Mouse (Mus musculus): ENCODE results near the gene Armh3.
"Not testable (repeated sequence)": the region's sequence is repeated elsewhere in the genome, so short reads cannot be mapped to it uniquely, and the experiment has no call there.

Armh3 gene

GRCm38 (mm10) chr19:45815831-45816405, 182.4 kb downstream of the Armh3 start, which contains the start of gene Kcnip2:
Gene Kcnip2, minus strand, starts transcription at chr19:45816061.
- DNase-seq = peak; percentile 61

DNA sequence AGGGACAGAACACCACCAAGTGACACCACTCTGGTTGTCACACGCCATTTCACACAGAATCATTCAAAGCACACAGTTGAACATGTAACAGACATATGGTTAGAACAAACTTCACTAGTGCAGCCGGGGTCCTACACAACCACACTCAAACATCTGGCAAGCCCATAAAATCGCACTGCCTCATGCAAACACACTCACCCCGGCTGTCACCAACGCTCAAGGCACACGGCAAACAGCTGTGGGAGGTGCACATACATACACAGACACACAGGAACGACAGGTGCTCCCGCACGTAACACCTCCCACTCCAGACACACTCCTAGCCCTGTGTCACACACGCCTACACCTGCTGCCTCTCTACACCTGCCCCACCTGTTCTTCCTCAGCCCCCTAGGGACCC, 183.1 kb downstream of the Armh3 start:
- DNase-seq = no peak

DNA sequence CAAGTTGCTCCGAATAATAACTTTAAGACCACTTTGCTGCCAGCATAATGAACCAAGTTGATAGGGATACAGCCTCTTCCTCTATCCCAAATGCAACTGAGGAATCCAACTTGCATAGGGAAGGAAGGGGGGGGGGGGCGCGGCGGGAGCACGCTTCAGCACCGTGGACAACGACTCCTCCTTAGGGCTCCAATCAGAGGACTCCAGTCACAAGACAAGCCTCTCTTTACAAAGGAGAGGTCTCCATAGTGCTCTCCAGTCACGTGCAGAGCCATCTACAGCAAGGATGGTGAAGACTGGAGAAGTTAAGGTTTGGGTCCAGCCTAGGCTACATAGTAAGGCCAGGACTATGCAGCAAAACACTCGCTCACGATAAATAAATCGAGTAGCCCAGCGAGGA, 184.5 kb downstream of the Armh3 start:
- DNase-seq = no peak

- peak; percentile 79 for DNase-seq
Measured at GRCm38 (mm10) chr19:45813263-45813662, 185.0 kb downstream of the Armh3 start.

DNA sequence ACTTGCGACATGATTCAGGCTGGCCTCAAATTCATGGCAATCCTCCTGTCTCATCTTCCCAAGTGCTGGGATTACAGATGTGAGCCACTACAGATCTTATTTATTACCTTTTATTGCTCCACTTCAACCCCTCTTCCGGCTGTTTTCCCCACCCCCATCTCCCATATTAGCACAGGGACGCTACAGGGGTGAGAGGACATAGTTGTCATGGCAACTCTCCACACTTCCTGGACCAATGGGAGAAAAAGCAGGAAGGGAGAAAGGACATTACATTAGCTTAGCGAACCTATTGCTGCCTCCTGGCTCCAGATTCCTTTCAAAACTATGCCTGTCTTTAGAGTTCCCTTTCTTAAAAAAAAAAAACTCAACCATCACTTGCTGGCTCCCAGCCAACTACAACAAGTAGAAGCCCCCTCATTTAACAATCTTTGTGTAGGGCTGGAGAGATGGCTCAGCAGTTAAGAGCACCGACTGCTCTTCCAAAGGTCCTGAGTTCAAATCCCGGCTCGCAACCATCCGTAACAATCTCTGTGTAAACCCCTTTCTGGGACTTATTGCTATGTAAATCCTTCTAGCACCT, 185.5 kb downstream of the Armh3 start:
- DNase-seq = no peak

DNA sequence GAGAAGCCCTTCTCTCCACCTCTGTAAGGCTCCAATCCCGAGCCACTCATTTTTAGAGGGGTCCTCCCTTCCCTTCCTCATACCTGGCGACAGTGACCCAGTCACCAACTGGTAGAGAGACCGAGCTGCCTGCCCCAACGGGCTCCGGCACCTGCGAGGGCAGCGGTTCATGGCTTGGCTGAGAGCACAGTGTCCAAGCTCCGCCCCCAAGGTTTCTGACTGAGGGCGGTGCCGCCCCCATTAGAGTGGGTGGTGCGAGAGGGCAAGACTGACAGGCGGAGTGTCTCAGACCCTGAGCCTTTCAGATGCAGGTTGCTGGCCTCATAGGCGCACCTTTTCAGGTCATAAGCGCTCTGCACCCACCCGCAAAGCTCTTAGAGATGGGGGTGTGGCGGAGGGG, 186.2 kb downstream of the Armh3 start:
- no peak for DNase-seq

DNA sequence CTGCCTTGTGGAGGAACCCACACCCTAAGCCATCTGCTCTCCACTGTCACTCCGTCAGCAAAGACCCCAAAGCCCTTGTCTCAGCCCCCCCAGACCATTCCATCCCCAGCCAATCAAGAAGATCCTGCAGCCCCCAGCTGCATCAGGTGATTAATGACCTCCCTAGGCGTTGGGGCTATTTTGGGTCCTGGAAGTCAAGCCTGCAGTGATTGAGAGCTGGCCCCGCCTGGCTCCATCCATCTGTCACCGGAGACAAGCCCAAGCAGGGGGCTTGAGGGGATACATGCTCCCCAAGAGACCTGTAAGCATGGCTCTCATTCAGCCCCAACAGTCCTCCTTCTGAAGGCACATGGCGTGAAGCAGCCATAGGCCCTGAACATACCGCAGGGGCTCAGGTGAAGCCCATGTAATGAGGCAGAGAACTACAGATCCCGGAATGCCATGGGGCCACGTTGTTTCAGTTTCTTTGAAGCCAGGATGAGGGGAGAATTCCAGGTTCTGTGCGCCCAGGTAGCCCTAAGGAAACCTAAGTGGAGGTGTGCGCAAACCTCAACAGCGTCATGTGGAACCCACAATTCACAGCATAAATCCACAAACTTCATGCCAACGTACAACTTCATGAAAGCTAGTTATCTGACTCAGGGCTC, 187.1 kb downstream of the Armh3 start:
- no peak for DNase-seq

DNA sequence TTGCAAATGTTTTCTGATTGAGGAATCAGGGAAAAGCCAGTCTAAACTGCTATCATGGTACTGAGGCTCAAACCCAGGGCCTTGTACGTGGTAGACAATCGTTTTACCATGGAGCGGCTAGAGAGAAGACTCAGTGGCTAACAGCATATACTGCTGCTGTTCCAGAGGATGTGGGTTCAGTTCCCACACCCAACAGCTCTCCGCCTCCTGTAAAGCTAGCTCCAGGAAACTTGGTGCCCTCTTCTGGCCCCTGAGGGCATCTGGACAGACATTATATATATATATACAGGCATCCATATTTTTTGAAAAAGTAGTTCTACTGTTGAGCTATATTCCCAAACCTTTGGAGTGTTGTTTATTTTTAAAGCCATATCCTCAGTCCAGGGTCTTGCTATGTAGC, 190.6 kb downstream of the Armh3 start:
- no peak for DNase-seq

GRCm38 (mm10) chr19:45805817-45806216, 192.5 kb downstream of the Armh3 start:
- DNase-seq = not testable (repeated sequence)

- no peak for DNase-seq
Measured at GRCm38 (mm10) chr19:45804593-45805368, 193.5 kb downstream of the Armh3 start.

DNA sequence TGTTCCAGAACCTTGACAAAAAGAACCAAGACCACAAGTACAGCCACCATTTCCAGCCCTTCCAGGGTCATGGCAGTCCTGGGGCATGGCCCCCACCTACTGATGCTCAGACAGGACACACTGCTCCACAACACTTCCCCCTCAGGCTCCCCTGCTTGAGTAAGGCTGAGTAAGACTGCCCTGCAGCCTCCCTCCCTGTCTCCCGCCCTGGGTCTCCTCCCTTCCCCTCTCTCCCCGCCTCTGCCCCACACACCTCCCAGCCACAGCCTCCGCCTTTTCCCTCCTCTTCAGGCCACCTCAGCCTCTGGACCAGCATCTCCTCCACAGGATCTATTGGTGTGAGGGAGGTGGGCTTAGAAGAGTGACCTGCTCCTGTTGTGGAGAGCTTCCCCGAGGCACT, 194.9 kb downstream of the Armh3 start:
- DNase-seq = no peak

DNA sequence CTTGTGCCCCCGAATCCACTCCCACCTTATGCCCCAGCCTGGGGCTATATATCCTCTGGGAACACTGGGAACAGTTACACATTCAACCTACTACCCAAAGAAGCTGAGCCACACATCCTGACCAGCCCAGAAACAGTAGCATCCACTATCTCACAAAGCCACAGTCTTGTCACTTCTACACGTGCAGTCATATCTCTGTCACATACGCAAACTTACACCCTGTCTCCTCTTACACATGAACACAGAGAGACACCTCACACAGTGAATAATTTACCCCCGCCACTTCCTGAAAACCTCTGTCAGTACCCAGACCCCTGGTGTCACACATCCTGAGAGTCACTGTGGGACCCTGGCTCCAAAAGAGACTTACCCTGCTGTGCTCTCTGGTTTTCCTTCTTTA, 195.6 kb downstream of the Armh3 start:
- no peak for DNase-seq

DNA sequence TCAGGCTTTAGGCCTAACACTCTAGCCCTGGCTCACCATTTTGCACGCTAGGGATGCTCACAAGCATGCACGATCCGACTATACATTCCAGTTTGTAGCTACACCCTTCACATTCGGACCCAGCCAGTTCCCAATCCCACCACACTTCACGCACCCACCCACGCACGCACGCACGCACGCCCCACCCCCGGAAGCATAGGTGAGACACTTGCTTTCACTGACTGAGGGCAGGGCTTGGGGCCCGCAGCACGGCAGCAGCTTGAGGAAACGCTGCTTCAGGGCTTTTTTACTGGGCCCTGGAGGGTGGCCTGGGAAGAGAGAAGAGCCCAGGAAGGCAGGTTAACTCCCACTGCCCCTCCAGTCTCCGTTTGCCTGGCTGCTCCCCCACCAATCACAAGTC, 201.4 kb downstream of the Armh3 start:
- no peak for DNase-seq

- no peak for DNase-seq
Measured at GRCm38 (mm10) chr19:45796061-45796556, 202.2 kb downstream of the Armh3 start.

GRCm38 (mm10) chr19:45795406-45795944, 202.8 kb downstream of the Armh3 start:
- no peak for DNase-seq

DNA sequence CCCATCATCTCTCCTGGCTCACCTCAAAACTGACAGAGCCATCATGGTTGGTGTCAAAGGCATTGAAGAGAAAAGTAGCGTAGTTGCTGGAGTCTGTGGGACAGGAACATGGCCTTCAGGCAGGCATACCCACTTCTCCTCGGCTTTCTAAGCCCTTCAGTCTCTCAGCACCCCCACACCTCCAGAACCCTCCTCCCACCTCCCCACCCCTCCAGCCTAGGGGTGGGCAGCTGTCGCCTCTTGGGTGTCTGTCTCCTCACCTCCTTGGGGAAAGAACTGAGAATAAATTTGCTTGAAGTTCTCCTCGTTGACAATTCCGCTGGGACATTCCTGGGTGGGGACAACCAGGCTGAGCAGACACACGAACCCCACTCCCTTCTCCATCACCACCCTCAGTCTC, 203.6 kb downstream of the Armh3 start:
- DNase-seq = no peak

- DNase-seq = no peak
Measured at GRCm38 (mm10) chr19:45792404-45792803, 205.9 kb downstream of the Armh3 start.

DNA sequence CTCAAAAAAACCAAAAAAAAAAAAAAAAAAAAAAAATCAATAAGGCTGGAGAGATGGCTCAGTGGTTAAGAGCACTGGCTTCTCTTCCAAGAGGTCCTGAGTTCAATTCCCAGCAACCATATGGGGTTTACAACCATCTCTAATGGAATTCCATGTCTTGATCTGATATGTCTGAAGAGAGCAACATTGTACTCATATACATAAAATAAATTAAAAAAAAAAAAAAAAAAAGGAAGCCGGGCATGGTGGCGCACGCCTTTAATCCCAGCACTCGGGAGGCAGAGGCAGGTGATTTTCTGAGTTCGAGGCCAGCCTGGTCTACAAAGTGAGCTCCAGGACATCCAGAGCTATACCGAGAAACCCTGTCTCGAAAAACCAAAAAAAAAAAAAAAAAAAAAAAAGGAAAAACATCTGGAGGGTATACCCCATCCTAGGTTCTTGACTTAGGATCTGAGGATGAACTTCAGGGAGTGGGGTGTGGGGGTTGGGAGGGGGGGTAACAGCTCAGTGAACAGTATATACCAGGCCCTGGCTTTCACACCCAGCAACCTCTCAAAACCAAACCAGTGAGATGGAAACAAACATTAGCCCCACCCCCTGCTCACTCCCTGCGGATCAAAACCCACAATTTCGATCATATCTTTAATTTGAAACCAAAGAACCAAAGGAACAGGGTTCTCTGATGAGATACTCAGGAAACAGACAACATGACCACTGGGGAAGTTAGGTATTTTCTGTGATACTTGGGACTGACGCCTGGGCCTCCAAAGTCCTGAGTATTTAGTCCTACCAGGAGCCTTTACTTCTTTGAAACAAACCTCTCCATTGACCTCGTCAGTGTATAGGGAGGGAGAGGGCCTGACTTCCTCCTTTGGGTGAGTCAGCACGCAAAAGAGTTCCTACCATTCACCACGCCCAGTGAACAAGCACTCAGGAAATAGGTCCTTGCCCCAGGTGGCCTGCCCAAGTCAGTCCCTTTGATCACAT, 208.1 kb downstream of the Armh3 start:
- no peak for DNase-seq

- DNase-seq = no peak
Measured at GRCm38 (mm10) chr19:45789365-45789764, 208.9 kb downstream of the Armh3 start.

- no peak for DNase-seq
Measured at GRCm38 (mm10) chr19:45788337-45788736, 210.0 kb downstream of the Armh3 start.

DNA sequence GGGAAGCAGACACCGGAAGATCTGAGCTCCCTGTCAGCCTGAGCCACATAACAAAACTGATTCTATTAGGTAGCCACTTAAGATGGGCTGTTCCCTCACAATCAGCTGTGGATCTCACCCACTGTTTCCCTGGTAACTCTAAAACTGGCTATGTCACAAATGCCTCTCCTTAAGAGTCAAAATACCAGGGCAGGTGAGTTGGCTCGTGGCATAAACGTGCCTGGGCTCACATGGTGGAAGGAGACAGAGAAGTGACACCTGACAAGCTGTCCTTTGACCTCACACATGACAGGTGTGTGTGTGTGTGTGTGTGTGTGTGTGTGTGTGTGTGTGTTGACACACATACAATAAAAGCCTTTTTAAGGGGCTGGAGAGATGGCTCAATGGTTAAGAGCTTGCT, 210.8 kb downstream of the Armh3 start:
- DNase-seq = no peak

DNA sequence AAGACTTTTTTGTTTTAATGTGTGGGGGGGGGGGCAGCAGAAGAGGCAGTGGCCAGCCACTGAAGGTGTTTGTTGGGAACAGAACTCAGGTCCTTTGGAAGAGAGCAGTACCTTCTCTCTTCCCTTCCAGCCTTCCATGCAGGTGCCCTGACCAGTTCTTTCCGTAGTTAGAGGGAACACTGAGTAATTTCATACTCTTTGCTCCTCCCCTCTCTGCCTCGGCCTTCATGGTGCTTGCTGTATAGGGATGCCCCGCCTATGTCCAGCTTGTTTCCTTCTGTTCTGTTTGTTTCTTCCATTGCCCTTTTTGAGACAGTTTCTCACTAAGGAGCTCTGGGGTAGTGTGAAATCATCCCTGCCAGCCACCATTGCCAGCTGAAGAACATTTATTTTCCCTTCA, 212.8 kb downstream of the Armh3 start:
- DNase-seq = no peak

Measured in right cerebral cortex, postnatal 25 days (tissue).